Mouse (Mus musculus) intestine, postnatal 0 days (tissue): ENCODE measurements around the gene Arfgap2. TPM values are rescaled to one million over a fixed set of nuclear protein-coding genes. Genes with fewer than 3 reads are reported as not detected.

ENCODE experiments used
- ATAC-seq: fragments of 200-750 bp; cut with Nextera tagmentation; 2 replicates; pipeline ENCODE4 v1.8.0; 2017; ENCODE audit warnings: mild to moderate bottlenecking, moderate TSS enrichment, moderate library complexity
- H3K27ac ChIP-seq: fragments of 300-500 bp; sonication (generic); 2 replicates; pipeline ENCODE4 v1.5.1; 2014; ENCODE audit warnings: mild to moderate bottlenecking, low read depth, low read length, moderate library complexity
- H3K27me3 ChIP-seq: fragments of 300-500 bp; sonication (generic); replicated peaks from 2 replicates; pipeline ENCODE4 v1.6.1; 2014; ENCODE audit warnings: low read length, mixed read lengths; ENCODE audit not compliant: control insufficient read depth, insufficient read depth
- H3K36me3 ChIP-seq: fragments of 300-500 bp; sonication (generic); 2 replicates; pipeline ENCODE4 v1.6.1; 2014; ENCODE audit warnings: mild to moderate bottlenecking, moderate library complexity; ENCODE audit not compliant: control insufficient read depth, insufficient read depth
- H3K4me1 ChIP-seq: fragments of 300-500 bp; sonication (generic); replicated peaks from 2 replicates; pipeline ENCODE4 v1.6.1; 2014; ENCODE audit warnings: antibody characterized with exemption, low read length, mixed read lengths; ENCODE audit not compliant: control insufficient read depth, insufficient read depth
- H3K4me2 ChIP-seq: fragments of 300-500 bp; sonication (generic); replicated peaks from 2 replicates; pipeline ENCODE4 v1.6.1; 2014; ENCODE audit warnings: low read depth, mild to moderate bottlenecking, moderate library complexity
- H3K4me3 ChIP-seq: fragments of 300-500 bp; sonication (generic); 2 replicates; pipeline ENCODE4 v1.5.1; 2014; ENCODE audit warnings: low read depth, low read length
- H3K9ac ChIP-seq: fragments of 300-500 bp; sonication (generic); 2 replicates; pipeline ENCODE4 v1.6.1; 2014; ENCODE audit warnings: mild to moderate bottlenecking, low read depth, low read length
- H3K9me3 ChIP-seq: fragments of 300-500 bp; sonication (generic); 2 replicates; pipeline ENCODE4 v1.6.1; 2016; ENCODE audit warnings: mixed run types; ENCODE audit not compliant: control insufficient read depth
- CTCF ChIP-seq: sonication (generic); IDR thresholded peaks from 2 replicates; pipeline ENCODE4 v1.5.1; 2016; ENCODE audit warnings: low read depth, mild to moderate bottlenecking, control low read depth, antibody characterized with exemption, moderate library complexity
- WGBS: fragments of 180-500 bp; shearing (Covaris S2); extraction: QIAGEN DNeasy Blood & Tissue Kit; methylation state at CpG from one replicate; pipeline ENCODE4 v1.1.7; 2014; 5-methylcytosine and 5-hydroxymethylcytosine counted together
- polyA plus RNA-seq: library from polyadenylated mRNA; unstranded; fragments of >200 nt; fragmentation: Nextera tagmentation; extraction: Ambion mirVana; gene quantifications from 2 replicates; pipeline ENCODE4 v1.2.1, GENCODE M21; 2015

Gene Arfgap2
- polyA plus RNA-seq, 1 experiment from 2014 or later = 37.6 TPM

GRCm38 (mm10) chr2:91268042-91268441 lies 3.3 kb downstream of the Arfgap2 start:
- peaks cover 51% of the 10 kb centered on the region for H3K36me3 ChIP-seq
- no peak overlapping the region for H3K9ac ChIP-seq
- no peaks in the 10 kb centered on the region for H3K9me3 ChIP-seq
- ATAC-seq = no peak
- H3K4me3 ChIP-seq = no peak overlapping the region
- H3K4me1 ChIP-seq = no peaks in the 10 kb centered on the region
- no peak overlapping the region for H3K27ac ChIP-seq
- H3K4me2 ChIP-seq = no peak overlapping the region
- no peaks in the 10 kb centered on the region for H3K27me3 ChIP-seq
- WGBS = 95% methylated on average over 3 of the region's 3 CpGs
- TF ChIP-seq CTCF = no peak

GRCm38 (mm10) chr2:91268706-91269105 lies 3.9 kb downstream of the Arfgap2 start:
- Histone ChIP-seq H3K4me1 (no peaks in the 10 kb centered on the region), H3K9ac (no peak overlapping the region), H3K27me3 (no peaks in the 10 kb centered on the region), H3K36me3 (peaks cover 57% of the 10 kb centered on the region), H3K27ac (no peak overlapping the region; the same call in 1 of the 2 replicates), H3K4me2 (no peak overlapping the region), H3K9me3 (no peaks in the 10 kb centered on the region), H3K4me3 (no peak overlapping the region)
- 51% methylated on average over 2 of the region's 2 CpGs for WGBS
- ATAC-seq = no peak
- no peak for TF ChIP-seq CTCF

GRCm38 (mm10) chr2:91269687-91270133 lies 4.9 kb downstream of the Arfgap2 start:
- peaks cover 67% of the 10 kb centered on the region for H3K36me3 ChIP-seq
- 93% methylated on average over 8 of the region's 8 CpGs for WGBS

GRCm38 (mm10) chr2:91278749-91279371 lies 14.1 kb downstream of the Arfgap2 start:
- peaks cover 40% of the 10 kb centered on the region for H3K36me3 ChIP-seq
- H3K4me2 ChIP-seq = peak overlapping the region; percentile 10; the same call in 1 of the 2 replicates
- TF ChIP-seq CTCF = peak; percentile 88
- no peak overlapping the region for H3K27ac ChIP-seq
- H3K27me3 ChIP-seq = no peaks in the 10 kb centered on the region
- no peaks in the 10 kb centered on the region for H3K9me3 ChIP-seq
- peaks cover 3% of the 10 kb centered on the region; the same call in 1 of the 2 replicates for H3K4me1 ChIP-seq
- ATAC-seq = peak; percentile 50
- WGBS = 29% methylated on average over 10 of the region's 10 CpGs
- no peak overlapping the region for H3K4me3 ChIP-seq
- no peak overlapping the region for H3K9ac ChIP-seq

More at GRCm38 (mm10) chr2:91269687-91270133, 4.9 kb downstream of the Arfgap2 start:
- no peak for TF ChIP-seq CTCF
- Histone ChIP-seq H3K9ac (no peak overlapping the region), H3K27me3 (no peaks in the 10 kb centered on the region), H3K27ac (no peak overlapping the region), H3K9me3 (no peaks in the 10 kb centered on the region), H3K4me2 (no peak overlapping the region), H3K4me1 (no peaks in the 10 kb centered on the region), H3K4me3 (no peak overlapping the region)
- ATAC-seq = no peak

GRCm38 (mm10) chr2:91279372-91279755 lies 14.6 kb downstream of the Arfgap2 start:
- Histone ChIP-seq H3K4me1 (peaks cover 3% of the 10 kb centered on the region; the same call in 1 of the 2 replicates), H3K27me3 (no peaks in the 10 kb centered on the region), H3K4me2 (peak overlapping the region; percentile 10; the same call in 1 of the 2 replicates), H3K9me3 (no peaks in the 10 kb centered on the region), H3K9ac (no peak overlapping the region), H3K4me3 (no peak overlapping the region), H3K36me3 (peaks cover 35% of the 10 kb centered on the region), H3K27ac (no peak overlapping the region)
- ATAC-seq = peak; percentile 59
- 30% methylated on average over 2 of the region's 2 CpGs for WGBS
- TF ChIP-seq CTCF = no peak

GRCm38 (mm10) chr2:91281366-91281765 lies 16.6 kb downstream of the Arfgap2 start:
- peaks cover 3% of the 10 kb centered on the region; the same call in 1 of the 2 replicates for H3K4me1 ChIP-seq
- 40% methylated on average over 5 of the region's 5 CpGs for WGBS
- H3K4me2 ChIP-seq = no peak overlapping the region
- TF ChIP-seq CTCF = no peak
- H3K27me3 ChIP-seq = no peaks in the 10 kb centered on the region
- no peak overlapping the region for H3K9ac ChIP-seq
- no peak overlapping the region for H3K4me3 ChIP-seq
- peaks cover 15% of the 10 kb centered on the region for H3K36me3 ChIP-seq
- peak; percentile 88 for ATAC-seq
- H3K9me3 ChIP-seq = no peaks in the 10 kb centered on the region
- H3K27ac ChIP-seq = no peak overlapping the region; the same call in 1 of the 2 replicates
